Mouse (Mus musculus) kidney, embryonic 15.5 days (tissue): Measurements from ENCODE around the gene Usp43. TPM values are rescaled to one million over a fixed set of nuclear protein-coding genes. Genes with fewer than 3 reads are reported as not detected.

Experiments used
- ATAC-seq: fragments of 200-750 bp; cut with Nextera tagmentation; replicated peaks from 2 replicates; pipeline ENCODE4 v1.8.0; 2017; ENCODE audit warnings: moderate TSS enrichment; ENCODE audit not compliant: low FRiP score
- H3K27ac ChIP-seq: fragments of 300-500 bp; sonication (generic); 2 replicates; pipeline ENCODE4 v1.5.1; 2015; ENCODE audit warnings: mild to moderate bottlenecking, inconsistent platforms
- H3K27me3 ChIP-seq: fragments of 300-500 bp; sonication (generic); 2 replicates; pipeline ENCODE4 v1.6.1; 2015; ENCODE audit warnings: inconsistent platforms
- H3K36me3 ChIP-seq: fragments of 300-500 bp; sonication (generic); 2 replicates; pipeline ENCODE4 v1.6.1; 2015; ENCODE audit warnings: inconsistent platforms
- H3K4me1 ChIP-seq: fragments of 300-500 bp; sonication (generic); 2 replicates; pipeline ENCODE4 v1.6.1; 2015; ENCODE audit warnings: inconsistent platforms
- H3K4me2 ChIP-seq: fragments of 300-500 bp; sonication (generic); 2 replicates; pipeline ENCODE4 v1.6.1; 2015; ENCODE audit warnings: moderate library complexity, mild to moderate bottlenecking, inconsistent platforms
- H3K4me3 ChIP-seq: fragments of 300-500 bp; sonication (generic); replicated peaks from 2 replicates; pipeline ENCODE4 v1.5.1; 2015; ENCODE audit warnings: mild to moderate bottlenecking, inconsistent platforms
- H3K9ac ChIP-seq: fragments of 300-500 bp; sonication (generic); 2 replicates; pipeline ENCODE4 v1.6.1; 2015; ENCODE audit warnings: mild to moderate bottlenecking, inconsistent platforms
- H3K9me3 ChIP-seq: fragments of 300-500 bp; sonication (generic); replicated peaks from 2 replicates; pipeline ENCODE4 v1.6.1; 2016; ENCODE audit warnings: inconsistent platforms
- WGBS: fragments of 180-500 bp; shearing (Covaris S2); methylation state at CpG from one replicate; pipeline ENCODE4 v1.1.7; 2015; ENCODE audit warnings: mixed read lengths; 5-methylcytosine and 5-hydroxymethylcytosine counted together
- polyA plus RNA-seq: library from polyadenylated mRNA; unstranded; fragments of >200 nt; fragmentation: Nextera tagmentation; extraction: Ambion mirVana; gene quantifications from 2 replicates; pipeline ENCODE4 v1.2.1, GENCODE M21; 2015

The Usp43 gene
- polyA plus RNA-seq, 1 experiment from 2014 or later: 2.0 TPM

DNA sequence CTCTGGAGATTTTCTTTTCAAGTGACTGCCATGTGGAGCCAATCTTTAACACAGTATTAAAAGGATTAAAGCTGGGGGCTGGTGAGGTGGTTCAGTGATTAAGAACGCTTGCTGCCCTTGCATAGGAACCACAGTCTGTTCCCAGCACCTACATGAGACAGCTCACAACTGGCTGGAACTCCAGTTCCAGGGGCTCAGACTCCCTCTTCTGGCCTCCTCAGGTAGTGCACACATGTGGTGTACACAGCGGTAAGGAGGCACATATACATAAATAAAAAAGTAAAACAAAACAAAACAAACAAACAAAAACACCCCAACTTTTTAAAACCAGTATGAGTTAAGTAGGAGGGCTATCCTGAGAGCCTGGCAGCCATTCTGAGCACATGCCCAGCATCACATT lies 36.0 kb downstream of the Usp43 start:
- H3K4me2 ChIP-seq: no peak overlapping the region
- H3K36me3 ChIP-seq: no peaks in the 10 kb centered on the region
- no peak overlapping the region for H3K9ac ChIP-seq
- H3K4me1 ChIP-seq: no peaks in the 10 kb centered on the region
- H3K27me3 ChIP-seq: no peaks in the 10 kb centered on the region
- H3K4me3 ChIP-seq: no peak overlapping the region
- ATAC-seq: no peak
- H3K27ac ChIP-seq: no peak overlapping the region
- 0 out of 2 replicates have a peak, but pooled peaks cover 2% of the 10 kb centered on the region for H3K9me3 ChIP-seq
- WGBS: 92% methylated on average over 2 of the region's 2 CpGs

- no peak overlapping the region for H3K4me2 ChIP-seq
- ATAC-seq: no peak
- no peak overlapping the region for H3K9ac ChIP-seq
- WGBS: 88% methylated on average over 9 of the region's 9 CpGs
- H3K27me3 ChIP-seq: no peaks in the 10 kb centered on the region
- no peaks in the 10 kb centered on the region for H3K36me3 ChIP-seq
- H3K27ac ChIP-seq: no peak overlapping the region
- no peaks in the 10 kb centered on the region for H3K9me3 ChIP-seq
- H3K4me1 ChIP-seq: peaks cover 10% of the 10 kb centered on the region
- no peak overlapping the region for H3K4me3 ChIP-seq
Measured at GRCm38 (mm10) chr11:67865521-67866197, 56.3 kb downstream of the Usp43 start.

GRCm38 (mm10) chr11:67865100-67865499 lies 56.9 kb downstream of the Usp43 start:
- Histone ChIP-seq H3K9ac (no peak overlapping the region), H3K9me3 (no peaks in the 10 kb centered on the region), H3K4me2 (no peak overlapping the region), H3K27ac (no peak overlapping the region), H3K4me1 (peaks cover 12% of the 10 kb centered on the region), H3K4me3 (no peak overlapping the region), H3K27me3 (no peaks in the 10 kb centered on the region), H3K36me3 (no peaks in the 10 kb centered on the region)
- WGBS: 60% methylated on average over 5 of the region's 5 CpGs
- no peak for ATAC-seq

DNA sequence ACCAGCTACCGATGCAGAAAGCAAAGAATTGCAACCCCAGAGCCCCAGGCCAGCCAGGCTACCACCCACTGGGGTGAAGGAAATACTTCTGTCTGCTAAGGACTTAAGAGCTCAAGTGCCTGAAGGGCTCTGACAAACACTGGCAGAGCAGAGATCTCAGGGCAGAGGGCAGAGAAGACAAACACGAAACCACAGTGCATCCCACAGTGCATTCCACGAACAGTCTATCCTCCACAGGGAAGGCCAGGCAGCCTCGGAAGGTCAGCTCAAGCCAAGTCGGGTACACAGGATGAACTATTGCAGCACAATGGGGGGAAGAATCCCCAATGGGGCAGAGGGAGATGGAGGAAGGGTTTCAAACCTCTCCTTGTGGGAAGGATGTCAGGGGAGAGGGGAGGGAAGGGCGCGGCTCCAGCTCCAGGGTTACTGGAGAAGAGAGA lies 60.5 kb downstream of the Usp43 start:
- no peak overlapping the region for H3K4me3 ChIP-seq
- peak overlapping the region; percentile 61 for H3K27ac ChIP-seq
- H3K27me3 ChIP-seq: no peaks in the 10 kb centered on the region
- ATAC-seq: no peak
- H3K4me1 ChIP-seq: peaks cover 12% of the 10 kb centered on the region
- no peaks in the 10 kb centered on the region for H3K9me3 ChIP-seq
- 5% methylated on average over 7 of the region's 7 CpGs for WGBS
- H3K4me2 ChIP-seq: peak overlapping the region; percentile 25; the same call in 1 of the 2 replicates
- no peak overlapping the region for H3K9ac ChIP-seq
- no peaks in the 10 kb centered on the region for H3K36me3 ChIP-seq

GRCm38 (mm10) chr11:67860743-67861398 lies 61.1 kb downstream of the Usp43 start:
- no peak for ATAC-seq
- no peak overlapping the region for H3K4me3 ChIP-seq
- peak overlapping the region; percentile 61 for H3K27ac ChIP-seq
- H3K27me3 ChIP-seq: no peaks in the 10 kb centered on the region
- no peak overlapping the region for H3K4me2 ChIP-seq
- no peaks in the 10 kb centered on the region for H3K9me3 ChIP-seq
- H3K4me1 ChIP-seq: peaks cover 12% of the 10 kb centered on the region
- H3K36me3 ChIP-seq: no peaks in the 10 kb centered on the region
- no peak overlapping the region for H3K9ac ChIP-seq
- WGBS: 53% methylated on average over 7 of the region's 7 CpGs

- Histone ChIP-seq H3K4me1 (peaks cover 12% of the 10 kb centered on the region), H3K36me3 (no peaks in the 10 kb centered on the region), H3K27me3 (no peaks in the 10 kb centered on the region), H3K9me3 (no peaks in the 10 kb centered on the region), H3K27ac (no peak overlapping the region), H3K4me3 (no peak overlapping the region), H3K9ac (no peak overlapping the region), H3K4me2 (no peak overlapping the region)
- 87% methylated on average over 9 of the region's 9 CpGs for WGBS
- no peak for ATAC-seq
Measured at GRCm38 (mm10) chr11:67858518-67858917, 63.4 kb downstream of the Usp43 start.

GRCm38 (mm10) chr11:67855035-67855434 lies 66.9 kb downstream of the Usp43 start:
- Histone ChIP-seq H3K9ac (no peak overlapping the region), H3K36me3 (no peaks in the 10 kb centered on the region), H3K4me1 (no peaks in the 10 kb centered on the region), H3K4me2 (no peak overlapping the region), H3K4me3 (no peak overlapping the region), H3K27me3 (no peaks in the 10 kb centered on the region), H3K9me3 (no peaks in the 10 kb centered on the region), H3K27ac (no peak overlapping the region)
- no peak for ATAC-seq
- 50% methylated on average over 2 of the region's 2 CpGs for WGBS

DNA sequence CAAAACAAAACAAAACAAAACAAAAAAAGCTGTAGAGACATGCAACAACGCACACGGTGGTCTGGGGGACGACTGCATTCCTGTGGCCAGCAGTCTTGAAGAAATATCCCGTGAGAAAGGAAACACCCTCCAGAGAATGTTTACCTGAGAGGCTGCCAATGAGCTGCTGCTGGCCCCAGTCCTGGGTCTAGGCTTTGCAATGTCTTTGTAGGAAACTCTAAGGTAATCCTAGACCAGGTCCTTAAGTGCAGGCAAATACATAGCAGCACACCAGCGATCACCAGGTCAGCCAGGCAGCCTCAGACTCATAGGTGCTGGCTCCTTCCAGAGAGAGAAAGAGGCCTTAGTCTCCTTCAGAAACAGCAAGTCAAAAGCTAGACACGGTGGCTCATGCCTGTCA lies 68.0 kb downstream of the Usp43 start:
- H3K27me3 ChIP-seq: no peaks in the 10 kb centered on the region
- H3K4me1 ChIP-seq: no peaks in the 10 kb centered on the region
- no peak for ATAC-seq
- 39% methylated on average over 6 of the region's 6 CpGs for WGBS
- no peak overlapping the region for H3K27ac ChIP-seq
- no peaks in the 10 kb centered on the region for H3K36me3 ChIP-seq
- H3K4me2 ChIP-seq: no peak overlapping the region
- no peak overlapping the region for H3K4me3 ChIP-seq
- H3K9ac ChIP-seq: no peak overlapping the region
- no peaks in the 10 kb centered on the region for H3K9me3 ChIP-seq

- no peak overlapping the region for H3K9ac ChIP-seq
- 54% methylated on average over 5 of the region's 5 CpGs for WGBS
- H3K4me3 ChIP-seq: no peak overlapping the region
- H3K36me3 ChIP-seq: no peaks in the 10 kb centered on the region
- H3K4me1 ChIP-seq: no peaks in the 10 kb centered on the region
- no peak overlapping the region for H3K4me2 ChIP-seq
- no peak for ATAC-seq
- no peak overlapping the region for H3K27ac ChIP-seq
- H3K27me3 ChIP-seq: no peaks in the 10 kb centered on the region
- no peaks in the 10 kb centered on the region for H3K9me3 ChIP-seq
Measured at GRCm38 (mm10) chr11:67851770-67852169, 70.2 kb downstream of the Usp43 start.

- no peaks in the 10 kb centered on the region for H3K4me1 ChIP-seq
- ATAC-seq: no peak
- no peaks in the 10 kb centered on the region for H3K27me3 ChIP-seq
- H3K9me3 ChIP-seq: no peaks in the 10 kb centered on the region
- no peak overlapping the region for H3K4me2 ChIP-seq
- 86% methylated on average over 4 of the region's 4 CpGs for WGBS
- no peak overlapping the region for H3K4me3 ChIP-seq
- no peak overlapping the region for H3K27ac ChIP-seq
- H3K9ac ChIP-seq: no peak overlapping the region
- no peaks in the 10 kb centered on the region for H3K36me3 ChIP-seq
Measured at GRCm38 (mm10) chr11:67845193-67845592, 76.8 kb downstream of the Usp43 start.

- no peak for ATAC-seq
- Histone ChIP-seq H3K4me1 (no peaks in the 10 kb centered on the region), H3K9ac (no peak overlapping the region), H3K4me2 (no peak overlapping the region), H3K9me3 (no peaks in the 10 kb centered on the region), H3K27me3 (no peaks in the 10 kb centered on the region), H3K4me3 (no peak overlapping the region), H3K27ac (no peak overlapping the region), H3K36me3 (no peaks in the 10 kb centered on the region)
- 80% methylated on average over 1 of the region's 1 CpGs for WGBS
Measured at GRCm38 (mm10) chr11:67839810-67840209, 82.1 kb downstream of the Usp43 start.

DNA sequence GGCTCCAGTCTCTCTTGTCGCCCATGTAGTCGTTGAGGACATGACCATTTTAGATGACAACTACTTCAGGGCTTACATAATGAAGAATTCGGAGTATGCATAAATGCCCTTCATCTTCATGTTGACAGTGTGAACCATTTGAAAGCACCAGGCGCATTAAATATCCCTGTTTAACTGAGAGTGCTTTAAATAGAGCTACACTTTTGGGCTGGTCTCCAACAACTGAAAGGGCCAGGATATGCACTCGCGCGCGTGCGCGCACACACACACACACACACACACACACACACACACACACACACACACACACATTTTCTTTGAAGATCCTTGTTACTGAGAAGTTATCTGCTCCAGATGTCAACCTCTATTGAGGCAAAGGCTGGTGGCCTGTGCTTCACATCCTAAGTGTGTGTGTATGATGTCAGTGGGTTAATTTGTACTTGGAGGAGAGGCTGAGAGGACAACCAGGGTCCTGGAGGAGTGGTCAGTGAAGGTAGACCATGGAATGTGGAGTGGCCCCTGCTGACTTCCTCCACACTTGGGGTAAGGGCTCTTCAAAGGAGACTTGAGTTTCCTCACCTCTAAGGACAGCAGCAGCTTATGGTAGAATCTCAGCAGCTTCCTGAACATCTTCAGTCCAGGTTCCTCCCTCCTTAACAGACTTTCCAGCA lies 86.4 kb downstream of the Usp43 start:
- WGBS: 96% methylated on average over 10 of the region's 10 CpGs

More for the DNA sequence above, 86.4 kb downstream of the Usp43 start:
- Histone ChIP-seq H3K27me3 (no peaks in the 10 kb centered on the region), H3K4me1 (no peaks in the 10 kb centered on the region), H3K4me3 (no peak overlapping the region), H3K27ac (no peak overlapping the region), H3K9ac (no peak overlapping the region), H3K4me2 (no peak overlapping the region), H3K36me3 (no peaks in the 10 kb centered on the region), H3K9me3 (no peaks in the 10 kb centered on the region)
- ATAC-seq: no peak
